Mouse (Mus musculus): Measurements from ENCODE around the gene Eif2b3. TPM values are rescaled to one million over a fixed set of nuclear protein-coding genes. Genes with fewer than 3 reads are reported as not detected.

The Eif2b3 gene
- polyA plus RNA-seq, 1 experiment from 2014 or later: 20.3 TPM

DNA sequence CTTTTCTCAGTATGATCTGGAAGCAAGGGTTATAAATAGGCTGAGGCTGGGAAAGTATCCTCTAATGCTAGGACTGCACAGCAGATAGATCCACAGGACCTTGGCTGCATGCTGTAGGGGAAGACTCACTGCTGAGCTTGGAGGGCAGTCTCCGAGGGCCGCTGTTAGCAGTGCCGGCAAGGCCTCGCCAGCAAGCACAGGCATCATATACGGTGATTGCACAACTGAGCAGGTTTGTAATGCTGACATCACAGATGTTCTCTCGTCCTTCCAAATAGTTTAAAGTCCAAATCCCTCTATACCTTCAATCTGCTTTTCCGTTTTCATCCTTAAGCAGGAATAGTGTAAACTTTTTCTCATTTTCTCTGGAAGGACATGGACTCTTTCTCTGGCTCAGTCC lies 48.8 kb downstream of the Eif2b3 start:
- H3K4me1 ChIP-seq (ENCODE audit: control insufficient read depth, low read depth, low read length): peaks cover 7% of the 10 kb centered on the region
- no peaks in the 10 kb centered on the region for H3K9me3 ChIP-seq (replicated peaks; ENCODE audit: control insufficient read depth, low read length)
- H3K4me3 ChIP-seq (ENCODE audit: low read depth, low read length): no peak overlapping the region
- H3K4me2 ChIP-seq (ENCODE audit: low read depth, low read length): no peak overlapping the region
- H3K27me3 ChIP-seq (ENCODE audit: control insufficient read depth, insufficient read depth, low read depth, low read length): no peaks in the 10 kb centered on the region
- H3K9ac ChIP-seq (ENCODE audit: low read depth, low read length): no peak overlapping the region
- no peak overlapping the region for H3K27ac ChIP-seq (ENCODE audit: low read length)
- H3K36me3 ChIP-seq (ENCODE audit: control insufficient read depth, insufficient read depth): no peaks in the 10 kb centered on the region
- peak; percentile 64 for ATAC-seq (ENCODE audit: low read depth)
- 71% methylated on average over 7 of the region's 7 CpGs for WGBS (ENCODE audit: insufficient replicate concordance)

DNA sequence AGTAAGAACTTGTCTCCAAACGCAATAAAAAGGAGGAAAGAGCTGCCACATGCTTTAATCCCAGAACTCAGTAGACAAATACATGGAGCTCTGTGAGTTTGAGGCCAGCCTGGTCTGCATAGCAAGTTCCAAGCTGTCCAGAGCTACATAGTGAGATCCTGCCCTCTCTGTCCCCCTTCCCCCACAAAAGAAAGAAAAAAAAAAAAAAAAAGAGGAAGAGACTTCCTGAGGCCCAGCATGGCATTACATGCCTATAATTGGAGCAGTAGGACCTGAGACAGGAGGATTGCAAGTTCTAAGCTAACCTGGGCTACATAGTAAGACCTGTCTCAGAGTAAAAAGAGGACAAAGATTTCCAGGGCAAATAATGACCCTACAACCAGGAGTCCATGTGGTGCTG lies 50.4 kb downstream of the Eif2b3 start:
- Histone ChIP-seq H3K27ac (ENCODE audit: low read length) (no peak overlapping the region), H3K4me3 (ENCODE audit: low read depth, low read length) (no peak overlapping the region), H3K4me1 (ENCODE audit: control insufficient read depth, low read depth, low read length) (peaks cover 7% of the 10 kb centered on the region), H3K36me3 (ENCODE audit: control insufficient read depth, insufficient read depth) (no peaks in the 10 kb centered on the region; the same call in 1 of the 2 replicates), H3K27me3 (ENCODE audit: control insufficient read depth, insufficient read depth, low read depth, low read length) (no peaks in the 10 kb centered on the region), H3K4me2 (ENCODE audit: low read depth, low read length) (no peak overlapping the region), H3K9ac (ENCODE audit: low read depth, low read length) (no peak overlapping the region), H3K9me3 (replicated peaks; ENCODE audit: control insufficient read depth, low read length) (no peaks in the 10 kb centered on the region)
- ATAC-seq (ENCODE audit: low read depth): no peak
- WGBS (ENCODE audit: insufficient replicate concordance): 67% methylated on average over 1 of the region's 1 CpGs

DNA sequence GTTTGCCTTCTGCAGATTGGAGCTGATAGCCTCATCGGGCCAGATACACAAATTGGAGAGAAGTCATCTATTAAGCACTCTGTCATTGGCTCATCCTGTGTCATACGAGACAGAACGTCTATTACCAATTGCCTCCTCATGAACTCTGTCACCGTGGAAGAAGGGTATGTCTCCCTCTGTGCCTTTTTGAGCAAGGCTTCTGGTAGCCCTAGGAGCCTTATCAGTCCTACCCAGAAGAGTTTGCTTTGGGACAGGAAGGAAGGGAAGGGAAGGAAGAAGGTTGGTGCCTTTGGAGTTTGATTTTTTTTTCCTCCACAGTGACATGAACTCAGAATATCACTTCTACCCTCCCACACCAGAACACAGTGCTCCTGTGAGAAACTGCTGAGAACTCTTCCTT lies 51.4 kb downstream of the Eif2b3 start:
- no peak overlapping the region for H3K4me3 ChIP-seq (ENCODE audit: low read depth, low read length)
- H3K27me3 ChIP-seq (ENCODE audit: control insufficient read depth, insufficient read depth, low read depth, low read length): no peaks in the 10 kb centered on the region
- peaks cover 7% of the 10 kb centered on the region for H3K4me1 ChIP-seq (ENCODE audit: control insufficient read depth, low read depth, low read length)
- WGBS (ENCODE audit: insufficient replicate concordance): 20% methylated on average over 4 of the region's 4 CpGs
- no peak overlapping the region for H3K9ac ChIP-seq (ENCODE audit: low read depth, low read length)
- 0 out of 2 replicates have a peak, but pooled peaks have one; percentile 19 for ATAC-seq (ENCODE audit: low read depth)
- no peaks in the 10 kb centered on the region for H3K9me3 ChIP-seq (replicated peaks; ENCODE audit: control insufficient read depth, low read length)
- no peaks in the 10 kb centered on the region; the same call in 1 of the 2 replicates for H3K36me3 ChIP-seq (ENCODE audit: control insufficient read depth, insufficient read depth)
- H3K27ac ChIP-seq (ENCODE audit: low read length): peak overlapping the region; percentile 3; the same call in 1 of the 2 replicates
- H3K4me2 ChIP-seq (ENCODE audit: low read depth, low read length): no peak overlapping the region

DNA sequence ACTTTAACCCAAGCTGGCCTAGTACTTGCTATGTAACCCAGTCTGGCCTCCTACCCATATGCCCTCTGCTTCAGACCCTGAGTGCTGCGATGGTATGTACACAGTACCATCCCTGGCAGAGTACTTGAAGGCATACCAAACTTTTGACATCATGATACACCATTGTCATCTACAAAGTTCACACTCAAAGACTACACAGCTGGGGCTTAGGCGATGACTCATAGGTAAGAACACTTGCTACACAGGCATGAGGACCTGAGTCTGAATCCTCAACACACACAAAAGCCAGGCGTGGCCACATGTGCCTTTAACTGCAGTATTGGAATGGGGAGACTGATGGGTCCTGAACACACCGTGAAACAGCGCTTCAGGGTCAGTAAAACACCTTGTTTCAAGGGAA lies 52.0 kb downstream of the Eif2b3 start:
- Histone ChIP-seq H3K4me2 (ENCODE audit: low read depth, low read length) (no peak overlapping the region), H3K4me1 (ENCODE audit: control insufficient read depth, low read depth, low read length) (peaks cover 7% of the 10 kb centered on the region), H3K27ac (ENCODE audit: low read length) (no peak overlapping the region; the same call in 1 of the 2 replicates), H3K9me3 (replicated peaks; ENCODE audit: control insufficient read depth, low read length) (no peaks in the 10 kb centered on the region), H3K4me3 (ENCODE audit: low read depth, low read length) (no peak overlapping the region), H3K9ac (ENCODE audit: low read depth, low read length) (no peak overlapping the region), H3K36me3 (ENCODE audit: control insufficient read depth, insufficient read depth) (no peaks in the 10 kb centered on the region; the same call in 1 of the 2 replicates), H3K27me3 (ENCODE audit: control insufficient read depth, insufficient read depth, low read depth, low read length) (no peaks in the 10 kb centered on the region)
- no peak for ATAC-seq (ENCODE audit: low read depth)
- WGBS (ENCODE audit: insufficient replicate concordance): 82% methylated on average over 5 of the region's 5 CpGs

DNA sequence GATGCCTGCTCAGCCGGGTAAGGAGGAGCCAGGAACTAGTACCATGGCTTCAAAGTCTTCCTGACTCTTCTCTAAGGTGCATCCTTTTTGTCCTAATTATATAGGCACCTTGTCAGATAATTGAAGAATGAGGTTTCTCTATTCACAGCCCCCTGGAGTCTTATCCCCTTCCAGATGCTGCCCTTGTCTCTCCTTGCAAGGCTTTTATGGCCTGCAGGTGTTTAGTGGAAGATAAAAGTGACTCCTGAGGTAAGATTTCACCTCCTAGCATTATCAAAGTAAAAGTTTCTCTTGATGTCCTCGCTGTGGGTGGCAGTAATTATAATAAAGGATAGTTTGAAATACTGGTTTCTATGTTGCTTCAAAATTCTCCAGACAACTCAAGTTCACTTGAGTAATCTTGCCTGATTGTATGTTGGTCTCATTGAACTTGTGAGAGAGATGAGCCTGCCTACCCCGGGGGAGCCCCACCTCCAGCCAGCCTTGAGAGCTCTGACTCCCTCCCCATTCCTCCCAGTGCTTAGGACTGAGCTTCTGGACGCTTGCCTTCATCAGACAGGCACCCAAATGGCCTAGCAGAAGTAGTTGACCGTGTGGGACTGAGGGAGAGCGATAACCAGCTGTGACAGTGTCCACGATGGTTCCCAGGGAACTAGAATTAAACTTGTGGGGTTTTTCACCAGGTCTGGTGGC lies 68.9 kb downstream of the Eif2b3 start:
- Histone ChIP-seq H3K27me3 (ENCODE audit: control insufficient read depth, insufficient read depth, low read depth, low read length) (no peaks in the 10 kb centered on the region; the same call in 1 of the 2 replicates), H3K4me3 (ENCODE audit: low read depth, low read length) (no peak overlapping the region), H3K27ac (ENCODE audit: low read length) (no peak overlapping the region), H3K4me2 (ENCODE audit: low read depth, low read length) (no peak overlapping the region), H3K4me1 (ENCODE audit: control insufficient read depth, low read depth, low read length) (peaks cover 27% of the 10 kb centered on the region), H3K36me3 (ENCODE audit: control insufficient read depth, insufficient read depth) (peaks cover 3% of the 10 kb centered on the region; the same call in 1 of the 2 replicates), H3K9ac (ENCODE audit: low read depth, low read length) (no peak overlapping the region), H3K9me3 (replicated peaks; ENCODE audit: control insufficient read depth, low read length) (no peaks in the 10 kb centered on the region)
- WGBS (ENCODE audit: insufficient replicate concordance): 65% methylated on average over 7 of the region's 7 CpGs
- ATAC-seq (ENCODE audit: low read depth): peak; percentile 14; the same call in 1 of the 2 replicates

DNA sequence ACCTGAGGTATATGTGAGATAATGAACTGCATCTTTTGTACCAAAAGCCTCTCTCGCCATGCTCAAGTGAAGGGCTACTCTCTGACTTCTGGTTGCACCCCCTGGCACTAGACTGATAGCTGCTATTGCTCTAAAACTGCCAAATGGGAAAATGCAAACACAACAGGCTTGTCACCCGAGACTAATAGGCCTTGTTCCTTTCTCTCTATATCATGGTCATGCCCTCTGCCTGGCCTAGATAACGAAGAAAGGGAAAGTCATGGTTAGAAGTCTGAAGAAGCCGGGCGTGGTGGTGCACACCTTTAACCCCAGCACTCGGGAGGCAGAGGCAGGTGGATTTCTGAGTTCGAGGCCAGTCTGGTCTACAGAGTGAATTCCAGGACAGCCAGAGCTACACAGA lies 71.4 kb downstream of the Eif2b3 start:
- H3K4me1 ChIP-seq (ENCODE audit: control insufficient read depth, low read depth, low read length): peaks cover 25% of the 10 kb centered on the region
- no peak overlapping the region for H3K4me2 ChIP-seq (ENCODE audit: low read depth, low read length)
- 27% methylated on average over 7 of the region's 7 CpGs for WGBS (ENCODE audit: insufficient replicate concordance)
- no peak overlapping the region for H3K9ac ChIP-seq (ENCODE audit: low read depth, low read length)
- H3K27ac ChIP-seq (ENCODE audit: low read length): peak overlapping the region; percentile 47
- peak; percentile 87 for ATAC-seq (ENCODE audit: low read depth)
- peaks cover 3% of the 10 kb centered on the region; the same call in 1 of the 2 replicates for H3K36me3 ChIP-seq (ENCODE audit: control insufficient read depth, insufficient read depth)
- H3K4me3 ChIP-seq (ENCODE audit: low read depth, low read length): no peak overlapping the region
- H3K9me3 ChIP-seq (replicated peaks; ENCODE audit: control insufficient read depth, low read length): no peaks in the 10 kb centered on the region
- H3K27me3 ChIP-seq (ENCODE audit: control insufficient read depth, insufficient read depth, low read depth, low read length): peaks cover 6% of the 10 kb centered on the region

DNA sequence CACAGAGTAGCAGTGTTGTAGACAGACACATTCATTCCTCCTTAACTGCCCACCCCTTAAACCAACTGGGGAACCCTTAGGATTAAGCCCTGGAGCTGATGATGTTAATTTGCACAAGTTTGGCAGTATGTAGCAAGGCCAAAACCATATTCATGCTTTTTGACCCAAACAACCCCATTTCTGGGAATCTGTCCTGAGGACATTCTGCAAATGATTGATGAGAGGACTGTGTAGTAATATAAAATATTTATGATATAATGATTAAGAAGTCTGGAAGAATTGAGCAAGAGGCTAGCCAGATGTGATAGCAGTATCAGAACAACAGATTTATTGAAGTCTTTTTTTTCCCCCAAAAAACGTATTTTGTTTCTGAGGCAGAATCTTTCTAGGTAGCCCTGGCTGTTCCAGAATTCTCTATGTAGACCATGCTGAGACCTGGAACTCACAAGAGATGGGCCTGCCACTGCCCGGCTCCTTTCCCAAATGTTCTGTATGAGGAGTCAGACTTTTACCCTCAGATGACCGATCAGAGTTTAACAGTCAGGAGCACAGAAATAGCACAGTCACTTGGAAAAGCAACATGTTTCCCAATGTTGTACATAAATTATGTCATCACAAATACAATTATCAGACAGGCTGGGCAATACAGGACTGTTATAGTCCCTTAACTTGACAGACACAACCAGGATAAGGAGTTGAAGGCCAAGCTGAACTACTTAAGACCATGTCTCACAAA lies 75.6 kb downstream of the Eif2b3 start:
- Histone ChIP-seq H3K9me3 (replicated peaks; ENCODE audit: control insufficient read depth, low read length) (no peaks in the 10 kb centered on the region), H3K9ac (ENCODE audit: low read depth, low read length) (no peak overlapping the region), H3K4me3 (ENCODE audit: low read depth, low read length) (no peak overlapping the region), H3K4me2 (ENCODE audit: low read depth, low read length) (no peak overlapping the region), H3K36me3 (ENCODE audit: control insufficient read depth, insufficient read depth) (no peaks in the 10 kb centered on the region), H3K27ac (ENCODE audit: low read length) (no peak overlapping the region), H3K4me1 (ENCODE audit: control insufficient read depth, low read depth, low read length) (peaks cover 19% of the 10 kb centered on the region), H3K27me3 (ENCODE audit: control insufficient read depth, insufficient read depth, low read depth, low read length) (peaks cover 26% of the 10 kb centered on the region)
- WGBS (ENCODE audit: insufficient replicate concordance): 66% methylated on average over 3 of the region's 3 CpGs
- no peak for ATAC-seq (ENCODE audit: low read depth)

DNA sequence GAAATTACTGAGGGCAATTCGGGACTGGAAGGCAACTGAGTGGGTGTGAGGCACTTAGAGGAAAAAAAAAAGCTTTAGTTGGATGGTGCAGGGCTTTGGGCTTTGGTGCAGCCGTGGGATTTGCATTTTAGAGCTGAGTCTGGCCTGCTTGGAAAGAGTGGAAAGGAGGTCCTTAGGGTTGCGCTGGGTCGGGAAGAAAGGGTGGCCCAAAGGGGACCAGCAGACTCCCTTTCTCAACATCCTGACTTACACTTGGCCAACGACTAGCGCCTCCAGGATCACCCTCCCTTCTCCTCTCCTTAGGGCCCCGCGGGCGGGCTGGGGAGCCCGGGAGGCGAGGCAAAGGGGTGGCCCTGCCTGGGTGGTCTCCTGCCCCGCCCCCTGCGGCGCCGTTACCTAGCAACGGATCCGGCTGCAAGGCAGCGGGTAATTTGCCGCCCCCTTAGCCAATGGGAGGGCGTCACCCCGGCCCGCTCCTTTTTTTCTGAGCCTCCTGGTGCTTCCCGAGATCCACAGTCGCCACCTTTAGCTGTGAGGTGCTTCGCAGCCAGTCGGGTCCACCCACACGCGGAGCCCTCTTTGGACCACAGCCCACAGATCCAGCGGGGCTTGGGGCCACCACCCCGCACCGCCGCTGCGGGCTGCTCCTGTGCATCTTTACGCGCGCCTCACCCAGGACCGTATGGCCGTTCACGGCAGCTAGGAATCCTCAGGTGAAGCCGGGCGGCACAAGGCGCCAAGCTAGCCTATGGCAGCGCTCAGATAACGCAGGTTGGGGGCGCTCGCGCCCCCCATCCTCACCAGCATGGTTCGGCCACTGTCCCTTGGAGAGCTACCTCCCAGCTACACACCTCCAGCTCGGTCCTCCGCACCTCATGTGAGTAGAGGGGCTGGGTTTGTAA lies 76.6 kb downstream of the Eif2b3 start, which contains the start of gene Ptch2:
Ptch2 (plus strand) TSS at position 525 of the 902 bp plus-strand sequence.
- Histone ChIP-seq H3K4me3 (ENCODE audit: low read depth, low read length) (peak within 1 kb of the TSS; percentile 48), H3K36me3 (ENCODE audit: control insufficient read depth, insufficient read depth) (no peaks in the 10 kb centered on the region), H3K4me2 (ENCODE audit: low read depth, low read length) (peak within 1 kb of the TSS; percentile 64), H3K27ac (ENCODE audit: low read length) (peak within 1 kb of the TSS; percentile 8; the same call in 1 of the 2 replicates), H3K4me1 (ENCODE audit: control insufficient read depth, low read depth, low read length) (peaks cover 10% of the 10 kb centered on the region), H3K27me3 (ENCODE audit: control insufficient read depth, insufficient read depth, low read depth, low read length) (peaks cover 26% of the 10 kb centered on the region), H3K9me3 (replicated peaks; ENCODE audit: control insufficient read depth, low read length) (no peaks in the 10 kb centered on the region), H3K9ac (ENCODE audit: low read depth, low read length) (peak within 1 kb of the TSS; percentile 6; the same call in 1 of the 2 replicates)
- ATAC-seq (ENCODE audit: low read depth): peak; percentile 28; the same call in 1 of the 2 replicates
- WGBS (ENCODE audit: insufficient replicate concordance): 3% methylated on average over 50 of the region's 50 CpGs
